Mouse (Mus musculus): ENCODE measurements around the gene Dbp. TPM values are rescaled to one million over a fixed set of nuclear protein-coding genes. Genes with fewer than 3 reads are reported as not detected.

The Dbp gene
- polyA plus RNA-seq, 1 experiment from 2014 or later, result 2.1 TPM

GRCm38 (mm10) chr7:45712022-45712757 is 7.3 kb downstream of the Dbp start:
- Histone ChIP-seq H3K27ac (ENCODE audit: low read depth) (no peak overlapping the region), H3K9me3 (ENCODE audit: low read depth, low read length) (no peaks in the 10 kb centered on the region), H3K27me3 (ENCODE audit: insufficient read depth, low read length) (no peaks in the 10 kb centered on the region), H3K36me3 (ENCODE audit: insufficient read depth) (peaks cover 45% of the 10 kb centered on the region), H3K4me1 (ENCODE audit: insufficient read depth) (peaks cover 18% of the 10 kb centered on the region), H3K4me3 (ENCODE audit: low read depth, low read length) (no peak overlapping the region), H3K9ac (no peak overlapping the region), H3K4me2 (no peak overlapping the region)
- ATAC-seq (ENCODE audit: insufficient read depth), result no peak
- 86% methylated on average over 21 of the region's 21 CpGs for WGBS
- no peak for DNase-seq
- no peak for TF ChIP-seq CTCF (IDR thresholded peaks at IDR 0.05; ENCODE audit: low read depth)

- TF ChIP-seq CTCF (IDR thresholded peaks at IDR 0.05; ENCODE audit: low read depth), result no peak
- 88% methylated on average over 16 of the region's 16 CpGs for WGBS
- no peak overlapping the region for H3K4me2 ChIP-seq
These were observed 8.5 kb downstream of the Dbp start for GRCm38 (mm10) chr7:45713396-45713795.

GRCm38 (mm10) chr7:45713881-45714520 is 9.1 kb downstream of the Dbp start:
- peaks cover 49% of the 10 kb centered on the region for H3K36me3 ChIP-seq (ENCODE audit: insufficient read depth)
- 79% methylated on average over 6 of the region's 6 CpGs for WGBS
- no peak for TF ChIP-seq CTCF (IDR thresholded peaks at IDR 0.05; ENCODE audit: low read depth)
- DNase-seq (no peak), ATAC-seq (ENCODE audit: insufficient read depth) (no peak)
- no peak overlapping the region for H3K27ac ChIP-seq (ENCODE audit: low read depth)
- peak overlapping the region; percentile 92 for H3K4me2 ChIP-seq
- peak overlapping the region; percentile 68 for H3K9ac ChIP-seq
- H3K4me3 ChIP-seq (ENCODE audit: low read depth, low read length), result peak overlapping the region; percentile 69
- H3K27me3 ChIP-seq (ENCODE audit: insufficient read depth, low read length), result no peaks in the 10 kb centered on the region
- no peaks in the 10 kb centered on the region for H3K9me3 ChIP-seq (ENCODE audit: low read depth, low read length)
- H3K4me1 ChIP-seq (ENCODE audit: insufficient read depth), result peaks cover 10% of the 10 kb centered on the region; the same call in 1 of the 2 replicates

More at GRCm38 (mm10) chr7:45713396-45713795, 8.5 kb downstream of the Dbp start:
- H3K9me3 ChIP-seq (ENCODE audit: low read depth, low read length), result no peaks in the 10 kb centered on the region
- H3K4me1 ChIP-seq (ENCODE audit: insufficient read depth), result peaks cover 9% of the 10 kb centered on the region
- peaks cover 45% of the 10 kb centered on the region for H3K36me3 ChIP-seq (ENCODE audit: insufficient read depth)
- H3K27me3 ChIP-seq (ENCODE audit: insufficient read depth, low read length), result no peaks in the 10 kb centered on the region
- H3K4me3 ChIP-seq (ENCODE audit: low read depth, low read length), result no peak overlapping the region
- ATAC-seq (ENCODE audit: insufficient read depth), result no peak
- H3K9ac ChIP-seq, result no peak overlapping the region
- no peak overlapping the region for H3K27ac ChIP-seq (ENCODE audit: low read depth)
- no peak for DNase-seq

- 10% methylated on average over 14 of the region's 14 CpGs for WGBS
- H3K9me3 ChIP-seq (ENCODE audit: low read depth, low read length), result no peaks in the 10 kb centered on the region
These were observed 9.8 kb downstream of the Dbp start for GRCm38 (mm10) chr7:45714630-45715089.

GRCm38 (mm10) chr7:45715090-45715708 is 10.3 kb downstream of the Dbp start, which contains the start of gene Rpl18:
Rpl18 (plus strand) TSS chr7:45715457.
- ATAC-seq (ENCODE audit: insufficient read depth), result peak; percentile 92
- H3K4me2 ChIP-seq, result peak within 1 kb of the TSS; percentile 92
- peak within 1 kb of the TSS; percentile 78 for H3K27ac ChIP-seq (ENCODE audit: low read depth)
- H3K36me3 ChIP-seq (ENCODE audit: insufficient read depth), result peaks cover 51% of the 10 kb centered on the region
- peak within 1 kb of the TSS; percentile 69 for H3K4me3 ChIP-seq (ENCODE audit: low read depth, low read length)
- peak; percentile 99 for DNase-seq
- peak within 1 kb of the TSS; percentile 68 for H3K9ac ChIP-seq
- H3K4me1 ChIP-seq (ENCODE audit: insufficient read depth), result peaks cover 13% of the 10 kb centered on the region; the same call in 1 of the 2 replicates
- no peak for TF ChIP-seq CTCF (IDR thresholded peaks at IDR 0.05; ENCODE audit: low read depth)
- H3K27me3 ChIP-seq (ENCODE audit: insufficient read depth, low read length), result no peaks in the 10 kb centered on the region
- H3K9me3 ChIP-seq (ENCODE audit: low read depth, low read length), result no peaks in the 10 kb centered on the region
- WGBS, result 6% methylated on average over 34 of the region's 34 CpGs

More at GRCm38 (mm10) chr7:45714630-45715089, 9.8 kb downstream of the Dbp start:
- Histone ChIP-seq H3K9ac (peak overlapping the region; percentile 68), H3K27ac (ENCODE audit: low read depth) (peak overlapping the region; percentile 78), H3K36me3 (ENCODE audit: insufficient read depth) (peaks cover 51% of the 10 kb centered on the region), H3K27me3 (ENCODE audit: insufficient read depth, low read length) (no peaks in the 10 kb centered on the region), H3K4me1 (ENCODE audit: insufficient read depth) (peaks cover 13% of the 10 kb centered on the region; the same call in 1 of the 2 replicates), H3K4me3 (ENCODE audit: low read depth, low read length) (peak overlapping the region; percentile 69), H3K4me2 (peak overlapping the region; percentile 92)
- DNase-seq (peak; percentile 33), ATAC-seq (ENCODE audit: insufficient read depth) (no peak; the same call in none of the 2 replicates)
- TF ChIP-seq CTCF (IDR thresholded peaks at IDR 0.05; ENCODE audit: low read depth), result no peak

GRCm38 (mm10) chr7:45715741-45716459 is 11.0 kb downstream of the Dbp start:
- no peak for TF ChIP-seq CTCF (IDR thresholded peaks at IDR 0.05; ENCODE audit: low read depth)
- Histone ChIP-seq H3K4me2 (peak overlapping the region; percentile 92), H3K4me3 (ENCODE audit: low read depth, low read length) (peak overlapping the region; percentile 69), H3K4me1 (ENCODE audit: insufficient read depth) (peaks cover 13% of the 10 kb centered on the region; the same call in 1 of the 2 replicates), H3K27me3 (ENCODE audit: insufficient read depth, low read length) (no peaks in the 10 kb centered on the region), H3K9me3 (ENCODE audit: low read depth, low read length) (no peaks in the 10 kb centered on the region), H3K9ac (peak overlapping the region; percentile 20; the same call in 1 of the 2 replicates), H3K36me3 (ENCODE audit: insufficient read depth) (peaks cover 51% of the 10 kb centered on the region), H3K27ac (ENCODE audit: low read depth) (peak overlapping the region; percentile 55; the same call in 1 of the 2 replicates)
- no peak for DNase-seq
- no peak for ATAC-seq (ENCODE audit: insufficient read depth)
- 77% methylated on average over 19 of the region's 19 CpGs for WGBS
